Mouse (Mus musculus): ENCODE measurements at regions not wholly inside any gene's neighbourhood (a gene's known extent, or its start where the extent isn't known, plus 50 kb on each side); places are given as distances from the start of the nearest gene placed in this dataset.
"Not testable (repeated sequence)": the region's sequence is repeated elsewhere in the genome, so short reads cannot be mapped to it uniquely, and the experiment has no call there.

DNA sequence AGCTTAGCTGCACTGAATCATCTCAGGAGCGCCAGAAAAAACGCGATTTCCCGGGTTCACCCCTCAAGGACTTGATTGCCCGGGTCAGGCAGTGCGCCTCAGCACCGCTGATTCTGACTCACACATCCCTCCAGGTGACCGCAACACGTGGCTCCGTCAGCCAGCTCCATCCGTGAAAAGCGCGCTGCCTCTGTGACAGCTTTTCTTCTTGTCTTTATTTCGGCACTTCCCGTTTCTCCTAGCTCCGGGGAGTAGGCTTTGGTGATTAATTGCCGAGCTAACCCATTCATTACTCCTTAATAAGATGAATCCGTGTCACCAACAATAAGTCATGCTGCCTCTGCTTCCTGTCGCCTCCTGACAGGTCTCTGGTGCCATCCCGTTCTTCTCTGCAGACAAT lies 108.6 kb downstream of the Katnal1 start:
- no peak for DNase-seq (ENCODE audit: low spot score in 2 of 2)

DNA sequence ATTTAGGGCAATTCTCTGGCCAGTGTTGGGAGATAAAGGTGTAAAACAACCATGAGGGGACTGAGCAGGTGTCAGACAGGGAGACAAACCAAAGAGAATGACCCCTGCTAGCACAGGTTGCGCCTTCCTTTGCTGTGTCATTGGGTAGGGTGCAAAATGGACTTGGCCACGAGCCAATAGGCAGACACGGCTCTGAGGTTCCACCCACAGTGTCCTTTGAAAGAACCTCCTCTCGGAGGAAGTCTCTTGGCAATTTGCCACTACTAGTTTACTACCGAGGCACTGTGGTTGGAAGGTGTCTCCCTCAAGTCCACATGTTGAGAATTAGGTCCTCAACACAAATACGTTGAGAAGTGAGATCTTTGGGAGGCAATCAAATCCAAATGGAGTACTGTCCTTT lies 109.7 kb downstream of the Katnal1 start:
- DNase-seq (ENCODE audit: low spot score in 2 of 2), result peak in 1 of 2 experiments; percentile 35

DNA sequence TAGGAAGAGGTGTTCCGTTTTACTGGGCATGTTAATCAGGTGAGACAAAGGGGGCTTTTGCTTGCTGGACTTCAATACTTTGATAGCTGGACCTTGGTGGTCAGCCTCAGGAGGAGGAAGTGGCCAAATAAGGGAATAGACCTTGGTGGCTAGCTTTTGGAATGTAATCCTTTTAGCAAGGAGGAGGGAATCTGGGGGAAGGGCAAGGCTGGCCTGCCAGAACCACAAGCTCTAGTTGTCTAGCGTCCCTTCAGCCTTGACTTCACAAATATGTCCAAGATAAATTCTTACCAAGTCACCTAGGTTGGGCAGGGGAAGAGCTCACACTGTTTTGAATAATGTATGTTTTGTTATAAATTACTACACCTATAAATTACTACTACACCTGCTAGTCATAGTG lies 110.4 kb downstream of the Katnal1 start:
- no peak for DNase-seq (ENCODE audit: low spot score in 2 of 2)

DNA sequence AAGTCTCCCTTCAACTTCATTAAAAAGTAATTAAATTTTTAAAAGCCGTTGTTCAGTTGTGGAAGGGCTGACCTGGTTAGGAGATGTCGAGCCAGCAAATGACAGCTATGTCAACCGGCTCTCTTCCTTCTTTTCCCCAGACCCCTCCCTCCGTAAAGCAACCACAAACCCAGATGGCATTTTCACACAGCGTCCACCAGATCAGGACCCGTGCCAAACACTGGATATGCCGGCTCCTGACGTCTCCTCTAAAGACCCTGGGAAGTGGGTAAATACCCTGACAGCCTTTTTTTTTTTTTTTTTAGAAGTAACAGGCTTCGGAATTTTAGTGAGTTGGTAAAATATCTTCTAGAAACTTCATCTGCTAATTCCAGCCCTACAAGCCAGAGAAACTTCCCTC lies 116.3 kb downstream of the Katnal1 start:
- DNase-seq (ENCODE audit: low spot score in 2 of 2), result no peak

DNA sequence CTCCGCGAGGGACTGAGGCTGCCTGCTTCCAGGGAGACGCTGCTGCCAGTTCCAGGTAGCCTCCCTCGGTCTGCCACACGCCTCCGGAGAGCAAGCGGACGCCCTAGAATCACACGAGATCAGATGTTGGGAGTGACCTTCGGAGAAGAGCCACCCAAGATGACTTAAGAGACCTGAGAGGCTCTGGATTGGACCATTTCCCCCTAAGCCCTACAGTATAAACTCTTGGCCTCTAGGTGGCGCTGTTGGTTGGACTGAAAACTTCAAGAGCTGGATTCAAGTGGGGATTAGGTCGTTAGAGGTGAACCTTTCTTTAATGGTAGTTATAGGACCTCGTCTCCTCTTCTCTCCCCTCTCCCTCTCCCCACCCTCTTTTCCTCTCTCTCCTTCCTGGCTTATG lies 117.1 kb downstream of the Katnal1 start:
- peak; percentile 69 to 77 for DNase-seq (ENCODE audit: low spot score in 2 of 2)

DNA sequence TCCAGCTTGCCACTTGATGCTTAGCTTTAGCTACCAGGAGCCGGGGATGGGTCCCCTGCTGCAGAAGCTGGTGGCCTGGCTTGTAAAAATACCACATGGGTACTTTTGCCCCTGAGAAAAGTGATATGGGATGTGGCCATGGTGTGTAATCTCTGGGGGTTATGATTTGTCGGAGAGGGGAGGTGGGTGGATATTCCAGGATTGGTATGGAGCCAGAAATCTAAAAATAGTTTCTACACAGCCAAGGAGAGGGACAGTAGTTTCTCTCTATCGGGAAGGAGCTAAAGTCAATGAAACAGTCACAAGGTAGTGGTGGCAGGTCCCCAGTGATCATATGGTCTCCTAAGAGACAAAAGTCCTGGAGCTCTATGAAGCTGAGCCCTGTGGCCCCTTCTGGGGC lies 119.6 kb downstream of the Katnal1 start:
- no peak for DNase-seq (ENCODE audit: low spot score in 2 of 2)

DNA sequence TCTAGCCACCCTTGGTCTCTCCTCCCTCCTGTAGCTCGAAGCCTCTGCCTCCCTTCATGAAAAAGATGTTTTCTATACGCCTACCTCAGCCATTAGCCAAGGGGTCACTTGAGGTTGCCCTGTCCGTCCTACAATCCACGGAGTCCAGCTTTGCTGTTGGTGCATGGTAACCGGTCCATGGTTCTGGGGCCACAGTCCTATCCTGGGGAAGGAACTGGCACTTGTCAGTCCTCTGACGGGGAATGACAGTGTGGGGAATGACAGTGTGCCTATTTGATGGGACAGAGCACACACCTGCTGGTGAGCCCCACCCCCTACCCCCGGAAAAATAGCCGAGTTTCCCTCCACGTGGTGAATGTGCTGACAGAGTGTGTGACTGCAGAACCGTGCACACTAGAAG lies 120.1 kb downstream of the Katnal1 start:
- DNase-seq (ENCODE audit: low spot score in 2 of 2), result no peak

DNA sequence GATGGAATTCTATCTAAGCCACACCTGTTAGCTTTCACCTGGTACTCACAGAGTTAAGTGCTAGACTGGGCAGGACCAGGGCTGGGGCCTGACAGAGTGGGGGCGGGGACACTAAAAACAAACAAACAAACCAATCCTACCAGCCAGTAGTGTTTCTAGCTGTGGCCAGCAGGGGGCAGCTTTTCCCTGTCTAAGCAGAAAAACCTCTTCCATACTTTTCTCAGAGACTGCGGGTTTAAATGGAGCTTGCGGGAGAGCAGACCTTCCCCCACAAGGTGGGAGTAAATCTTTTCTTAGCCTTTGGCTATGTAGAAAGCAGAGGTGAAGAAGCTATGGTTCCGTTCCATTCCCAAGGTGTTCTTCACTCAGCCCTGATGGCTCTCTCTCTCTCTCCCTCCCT lies 120.7 kb downstream of the Katnal1 start:
- peak; percentile 47 to 61 for DNase-seq (ENCODE audit: low spot score in 2 of 2)

DNA sequence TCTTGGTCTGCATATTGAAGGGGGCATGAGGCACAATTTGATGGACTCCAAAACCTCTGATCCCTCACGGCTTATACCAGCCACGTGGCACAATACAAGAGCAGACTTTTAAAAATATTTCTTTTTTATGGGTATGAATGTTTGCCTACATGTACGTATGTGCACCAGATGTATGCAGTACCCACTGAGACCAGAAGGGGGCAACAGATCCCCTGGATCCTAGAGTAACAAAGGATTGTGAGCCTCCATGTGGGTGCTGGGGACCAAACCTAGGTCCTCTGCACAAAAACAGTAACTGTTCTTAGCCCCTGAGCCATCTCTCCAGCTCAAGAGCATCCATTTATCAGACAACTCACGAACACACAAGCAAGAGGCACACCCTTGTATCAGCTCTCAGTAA lies 121.5 kb downstream of the Katnal1 start:
- no peak for DNase-seq (ENCODE audit: low spot score in 2 of 2)

DNA sequence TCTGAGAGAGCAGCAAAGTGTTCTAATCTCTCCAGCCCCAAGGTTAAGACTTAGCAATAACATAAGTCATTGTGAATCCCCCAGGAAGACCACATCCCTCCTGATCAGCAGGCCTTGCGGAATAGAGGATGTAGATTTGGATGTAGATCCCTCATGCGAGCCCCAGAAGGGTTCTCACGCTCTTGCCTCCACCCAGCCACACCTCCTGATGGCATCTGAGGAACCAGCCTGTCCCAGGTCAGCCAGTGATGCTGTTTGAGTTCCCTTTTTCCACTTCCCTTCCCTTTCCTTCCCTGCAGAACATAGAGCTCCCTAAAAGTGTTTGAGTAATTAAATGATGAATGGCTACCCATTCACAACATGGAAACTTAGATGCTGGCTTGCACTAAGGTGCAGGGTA lies 124.1 kb downstream of the Katnal1 start:
- no peak for DNase-seq (ENCODE audit: low spot score in 2 of 2)

DNA sequence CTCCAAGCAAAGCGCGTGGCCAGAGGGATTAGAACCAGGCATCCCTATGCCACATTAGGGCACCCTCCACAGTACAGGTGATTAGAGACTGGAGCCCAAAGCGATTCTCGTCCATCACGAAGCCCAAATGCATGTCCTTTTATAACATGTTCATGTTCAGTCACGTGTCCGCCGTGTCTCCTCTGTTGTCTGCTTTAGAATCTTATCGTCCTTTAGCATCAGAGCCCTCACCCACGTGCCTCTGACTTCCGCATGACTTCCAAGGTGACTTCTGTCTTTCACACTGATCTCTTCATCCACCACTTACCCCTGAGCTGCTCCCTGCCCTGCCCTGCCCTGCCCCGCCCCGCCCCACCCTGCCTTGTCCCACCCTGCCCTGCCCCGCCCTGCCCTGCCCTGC lies 125.3 kb downstream of the Katnal1 start:
- no peak for DNase-seq (ENCODE audit: low spot score in 2 of 2)

DNA sequence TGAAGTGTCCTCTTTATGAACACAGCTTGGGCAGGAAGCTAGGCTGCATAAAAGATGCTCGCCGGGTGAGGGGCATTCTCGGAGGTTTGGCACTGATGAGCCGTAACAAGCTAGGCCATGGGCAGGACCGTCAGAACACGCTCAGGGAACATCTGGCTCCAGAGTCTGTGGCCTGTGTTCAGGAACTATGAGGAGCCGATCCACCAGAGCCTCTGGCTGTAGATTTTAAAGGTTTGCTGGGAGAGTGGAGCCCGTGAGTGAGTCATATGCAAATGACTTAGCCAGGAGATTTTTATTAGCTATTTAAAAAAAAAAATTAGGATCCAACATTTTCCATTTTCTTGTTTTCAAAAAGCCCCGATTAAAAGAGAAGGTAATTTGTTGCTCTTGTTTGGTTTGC lies 126.4 kb downstream of the Katnal1 start:
- no peak for DNase-seq (ENCODE audit: low spot score in 2 of 2)

DNA sequence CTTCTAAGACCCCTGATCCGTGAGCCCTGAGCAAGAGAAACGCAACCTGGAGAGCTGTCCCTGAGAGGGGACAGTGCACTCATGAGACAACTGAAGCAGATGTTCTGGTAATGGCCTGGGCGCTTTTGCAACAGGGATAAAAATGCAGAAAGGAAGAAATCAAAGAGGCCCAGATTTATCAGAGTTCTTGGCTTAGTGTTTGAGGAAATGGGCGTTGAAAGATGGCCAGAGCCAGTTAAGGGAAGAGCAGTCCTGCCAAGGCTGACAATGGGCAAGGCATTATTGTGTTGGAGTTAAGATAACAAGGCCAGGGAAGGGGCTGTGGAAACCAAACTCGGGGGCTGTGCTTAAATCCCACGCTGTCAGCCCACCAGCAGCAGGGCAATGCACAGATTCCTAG lies 130.6 kb downstream of the Katnal1 start:
- DNase-seq (ENCODE audit: low spot score in 2 of 2), result no peak

DNA sequence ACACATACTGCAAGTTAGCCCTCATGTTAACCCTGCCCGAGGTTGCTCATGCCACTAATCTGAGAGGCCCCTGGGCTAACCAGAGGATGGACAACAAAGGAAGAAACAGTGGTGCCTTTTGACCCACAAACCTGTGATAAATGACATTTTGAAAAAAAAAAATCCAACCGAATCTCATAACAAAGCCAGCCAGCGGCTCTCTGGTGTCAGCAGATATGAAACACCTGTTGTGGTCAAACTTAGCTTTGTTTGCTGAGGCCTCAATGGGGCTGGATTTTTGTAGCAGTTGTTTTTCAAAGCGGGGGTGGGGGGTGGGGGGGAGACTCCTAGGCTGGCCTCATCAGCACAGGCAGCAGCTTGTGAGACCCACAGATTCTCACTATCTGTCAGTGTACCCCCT lies 133.0 kb downstream of the Katnal1 start:
- DNase-seq (ENCODE audit: low spot score in 2 of 2), result no peak

DNA sequence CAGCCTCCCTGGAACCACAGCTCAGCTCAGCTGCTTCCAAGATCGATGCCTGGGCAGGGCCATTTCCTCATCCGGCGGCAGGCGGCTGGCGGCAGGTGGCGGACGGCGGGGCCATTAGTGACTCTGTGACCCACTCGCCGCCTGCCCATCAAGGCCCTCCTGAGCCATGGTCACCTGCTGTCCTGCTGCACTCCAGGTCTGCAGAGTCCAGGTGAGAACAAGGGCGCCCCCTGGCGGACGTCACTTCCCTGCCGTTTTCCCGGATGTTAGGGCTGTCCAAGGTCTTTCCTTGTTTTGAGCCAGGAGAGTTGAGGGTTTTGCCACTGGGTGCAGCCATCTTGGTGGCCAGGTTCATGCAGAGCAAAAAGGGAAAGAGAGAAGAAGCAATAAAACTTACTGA lies 134.7 kb downstream of the Katnal1 start:
- DNase-seq (ENCODE audit: low spot score in 2 of 2), result peak; percentile 70 to 76

DNA sequence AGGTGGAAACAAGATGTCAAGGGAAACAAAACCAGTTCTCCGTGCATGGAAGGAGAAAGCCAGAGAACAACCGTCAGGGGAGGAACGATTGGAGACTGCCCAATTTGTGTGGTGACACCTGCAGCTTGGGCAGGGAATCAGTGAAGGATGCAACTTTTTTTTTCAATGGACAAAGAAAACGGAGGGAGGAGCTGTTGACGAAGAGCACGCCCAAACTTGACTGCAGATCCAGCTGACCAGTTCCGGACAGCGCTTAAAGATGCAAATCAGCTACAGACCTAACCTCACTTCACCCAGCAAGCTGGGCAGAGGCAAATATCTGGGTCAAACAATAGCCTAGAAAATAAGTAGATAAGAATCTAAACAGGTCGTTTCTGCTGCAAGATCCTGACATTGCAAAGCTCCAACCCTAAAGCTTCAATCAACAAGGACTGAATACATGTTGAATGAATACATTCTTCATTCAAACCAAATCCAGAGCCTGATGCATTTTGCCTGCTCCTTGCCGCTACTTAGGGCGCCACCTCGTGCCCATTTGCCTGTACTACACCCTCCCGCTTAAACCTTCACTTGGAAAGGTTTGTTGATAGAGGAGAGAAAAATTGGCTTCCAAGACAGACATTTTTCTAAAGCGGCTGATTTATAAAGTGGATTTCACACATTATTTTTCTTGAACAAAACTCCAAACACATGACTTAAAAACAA lies 136.2 kb downstream of the Katnal1 start:
- peak; percentile 84 to 89 for DNase-seq (ENCODE audit: low spot score in 2 of 2)

DNA sequence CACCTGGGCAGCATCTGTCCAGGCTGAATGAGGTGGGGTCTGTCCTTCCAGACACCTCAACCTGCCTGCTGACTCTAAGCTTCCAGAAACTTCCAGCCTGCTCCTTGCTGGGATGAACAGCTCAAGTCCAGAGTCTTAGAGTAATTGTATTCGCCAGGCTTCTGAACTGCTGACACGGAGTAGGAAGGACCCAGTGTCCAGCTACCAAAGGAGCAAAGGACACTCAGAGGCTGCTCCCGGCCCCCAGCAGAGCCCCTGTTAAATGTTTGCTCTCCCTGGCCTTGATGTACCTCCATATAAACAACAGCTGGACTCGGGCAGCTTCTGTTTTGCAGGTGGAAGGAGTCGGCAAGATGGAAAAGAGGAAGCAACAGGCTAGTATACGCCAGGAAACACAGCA lies 137.5 kb downstream of the Katnal1 start:
- no peak for DNase-seq (ENCODE audit: low spot score in 2 of 2)

DNA sequence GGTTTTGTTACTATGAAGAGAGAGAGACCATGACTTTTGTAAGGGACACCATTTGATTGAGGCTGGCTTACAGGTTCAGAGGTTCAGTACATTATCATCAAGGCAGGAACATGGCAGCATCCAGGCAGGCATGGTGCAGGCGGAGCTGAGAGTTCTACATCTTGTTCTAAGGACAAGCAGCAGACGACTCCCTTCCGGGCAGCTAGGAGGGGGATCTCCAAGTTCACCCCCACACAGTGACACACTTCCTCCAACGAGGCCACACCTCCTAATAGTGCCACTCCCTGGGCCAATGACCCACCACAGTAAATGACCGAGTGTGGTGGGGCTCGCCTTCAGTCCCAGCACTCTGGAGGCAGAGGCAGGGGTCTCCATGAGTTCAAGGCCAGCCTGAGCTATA lies 138.8 kb downstream of the Katnal1 start:
- not testable (repeated sequence) for DNase-seq (ENCODE audit: low spot score in 2 of 2)

DNA sequence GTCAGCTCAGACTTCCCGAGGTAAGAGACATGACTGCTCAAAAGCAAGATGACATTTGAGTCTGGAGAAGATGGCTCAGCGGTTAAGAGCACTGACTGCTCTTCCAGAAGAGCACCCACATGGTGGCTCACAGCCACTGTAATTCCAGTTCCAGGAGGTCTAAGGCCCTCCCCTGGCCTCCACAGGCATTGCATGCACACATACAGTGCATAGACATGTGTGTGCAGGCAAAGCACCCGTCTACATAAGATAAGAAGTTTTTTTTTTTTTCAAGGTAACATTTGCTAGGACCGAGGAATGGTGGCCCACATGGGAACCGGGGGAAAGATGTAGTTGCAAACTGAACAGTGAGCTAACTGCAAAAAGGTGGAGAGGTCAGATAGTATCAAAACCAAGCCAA lies 139.3 kb downstream of the Katnal1 start:
- DNase-seq (ENCODE audit: low spot score in 2 of 2), result no peak

DNA sequence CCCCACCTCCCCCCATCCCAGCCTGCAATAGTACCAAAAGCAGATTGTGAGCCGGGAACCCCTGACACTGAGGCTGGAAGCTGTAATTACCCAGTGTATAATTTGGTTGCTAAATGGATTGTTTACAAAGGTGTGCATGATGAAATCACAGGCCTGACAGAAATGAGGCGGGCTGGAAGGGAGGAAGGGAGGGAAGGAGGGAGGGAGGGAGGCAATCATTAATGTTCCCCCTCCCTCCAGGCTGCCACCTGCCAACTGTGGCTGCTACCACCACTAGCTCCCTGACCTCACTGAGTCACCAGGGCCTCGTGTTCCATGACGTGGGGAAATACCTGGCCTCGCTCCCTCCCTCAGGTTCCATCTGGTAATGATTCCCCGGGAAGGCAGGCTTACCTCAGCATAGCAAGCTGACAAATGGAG lies 140.0 kb downstream of the Katnal1 start:
- DNase-seq (ENCODE audit: low spot score in 2 of 2), result no peak

DNA sequence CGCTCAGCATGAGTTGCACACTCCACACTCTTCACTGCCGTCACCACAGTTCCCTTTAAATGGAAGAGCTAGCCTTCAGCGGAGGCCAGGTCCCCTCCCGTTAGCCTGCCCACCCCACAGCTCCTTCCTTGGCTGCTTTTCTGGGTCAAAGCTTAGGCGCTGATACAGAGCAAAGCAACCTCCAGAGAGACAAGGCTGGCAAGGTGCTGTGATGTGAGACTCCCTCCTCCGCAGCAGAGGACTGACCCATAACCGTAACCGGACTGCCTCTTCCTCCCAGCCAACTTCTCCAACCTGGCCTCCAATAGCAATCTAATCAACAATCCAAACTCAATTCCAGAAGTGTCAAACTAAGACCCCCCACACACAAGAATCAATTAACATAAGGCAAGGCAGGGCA lies 140.4 kb downstream of the Katnal1 start:
- DNase-seq (ENCODE audit: low spot score in 2 of 2), result no peak

DNA sequence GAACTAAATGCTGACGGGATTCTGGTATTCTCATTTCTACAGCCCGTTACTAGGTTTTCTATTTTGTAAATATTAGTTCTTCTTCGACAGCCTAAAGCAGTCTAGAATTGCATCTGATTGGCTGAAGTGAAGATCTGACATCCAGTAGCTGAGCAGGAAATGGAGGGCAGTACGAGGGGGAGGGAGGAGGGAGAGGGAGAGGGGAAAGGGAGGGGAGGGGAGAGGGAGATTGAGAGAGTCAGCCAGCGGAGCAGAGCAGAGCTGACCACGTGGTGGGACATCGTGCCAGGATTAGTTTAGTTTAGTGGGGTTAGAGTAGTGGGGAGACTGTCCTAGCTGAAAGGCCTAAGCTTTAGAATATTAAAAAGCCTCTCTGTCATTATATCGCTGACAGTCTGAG lies 141.8 kb downstream of the Katnal1 start:
- DNase-seq (ENCODE audit: low spot score in 2 of 2), result no peak

DNA sequence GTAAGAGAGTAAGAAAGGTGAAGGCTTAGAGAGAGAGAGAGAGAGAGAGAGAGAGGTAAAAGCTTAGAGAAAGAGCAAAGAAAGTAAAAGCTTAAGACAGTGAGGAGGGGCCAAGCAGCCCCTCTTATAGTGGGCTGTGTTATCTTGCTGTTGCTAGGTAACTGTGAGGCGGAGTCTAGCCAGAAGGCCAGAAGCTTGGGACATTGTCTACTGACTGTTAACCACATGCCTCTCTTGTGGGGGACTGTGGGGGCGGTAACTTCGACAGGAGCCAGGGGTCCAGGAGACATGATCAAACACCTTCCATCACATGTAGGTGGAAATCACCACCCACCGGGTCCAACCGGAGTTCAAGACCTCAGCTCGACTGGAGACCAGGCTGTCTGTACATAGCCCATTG lies 148.0 kb downstream of the Katnal1 start:
- not testable (repeated sequence) for DNase-seq (ENCODE audit: low spot score in 2 of 2)

Measured in adrenal gland, adult 18-20 months (tissue).